Mouse (Mus musculus) heart, adult 18-20 months (tissue): ENCODE data around the gene Trim29. TPM values are rescaled to one million over a fixed set of nuclear protein-coding genes. Genes with fewer than 3 reads are reported as not detected.

Experiments
- DNase-seq, 2 experiments: peaks; one replicate each; pipeline ENCODE4 v3.0.0; 2021 to 2022; ENCODE audit warnings: mixed read lengths in 1 of 2
- total RNA-seq, 2 experiments: library from RNA; stranded (reverse); gene quantifications; 2 replicates each; pipeline ENCODE4 v1.2.3; 2021

Gene Trim29
- total RNA-seq, 2 experiments from 2014 or later: 0.10 TPM; not detected in 1

DNA sequence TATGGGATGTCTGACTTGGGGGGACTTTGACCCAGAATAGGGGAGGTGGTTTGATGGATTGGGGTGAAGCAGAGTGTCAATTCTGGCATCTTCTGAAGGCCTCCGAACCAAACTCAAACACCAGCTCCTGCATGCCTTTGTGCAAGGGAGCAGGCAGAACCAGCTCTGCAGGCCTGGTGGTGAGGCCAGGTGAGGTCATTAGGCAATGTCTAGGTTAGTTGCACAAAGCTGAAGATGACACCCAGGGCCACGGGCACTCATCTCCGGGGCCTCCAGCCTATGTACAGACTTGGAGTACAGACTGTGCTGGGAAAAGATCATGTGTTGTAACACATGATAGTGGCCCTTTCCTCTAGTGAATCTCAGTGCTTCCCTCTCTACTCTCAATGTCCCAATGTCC, 3.2 kb downstream of the Trim29 start:
- no peak for DNase-seq

- no peak for DNase-seq
Observed at GRCm38 (mm10) chr9:43315320-43315950, 4.8 kb downstream of the Trim29 start.

DNA sequence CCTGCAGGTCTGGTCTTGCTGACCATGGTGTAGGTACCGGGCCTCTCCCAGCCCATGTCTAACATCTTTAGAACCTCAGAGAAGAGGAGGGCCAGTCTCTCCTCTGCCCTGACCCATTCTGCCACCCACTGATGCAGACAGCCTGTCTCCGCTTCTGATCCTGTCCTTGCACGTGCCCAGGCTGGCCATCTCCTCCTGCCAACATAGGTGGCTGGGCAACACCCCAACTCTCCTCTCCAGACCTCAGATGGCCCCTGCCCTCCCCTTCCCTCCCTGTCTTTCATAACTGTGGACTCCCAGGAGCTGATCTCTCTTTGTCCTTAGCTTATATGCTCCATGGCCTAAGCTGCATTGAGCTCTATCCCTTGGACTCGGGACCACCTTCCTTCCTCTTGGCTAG, 5.8 kb downstream of the Trim29 start:
- no peak for DNase-seq

DNA sequence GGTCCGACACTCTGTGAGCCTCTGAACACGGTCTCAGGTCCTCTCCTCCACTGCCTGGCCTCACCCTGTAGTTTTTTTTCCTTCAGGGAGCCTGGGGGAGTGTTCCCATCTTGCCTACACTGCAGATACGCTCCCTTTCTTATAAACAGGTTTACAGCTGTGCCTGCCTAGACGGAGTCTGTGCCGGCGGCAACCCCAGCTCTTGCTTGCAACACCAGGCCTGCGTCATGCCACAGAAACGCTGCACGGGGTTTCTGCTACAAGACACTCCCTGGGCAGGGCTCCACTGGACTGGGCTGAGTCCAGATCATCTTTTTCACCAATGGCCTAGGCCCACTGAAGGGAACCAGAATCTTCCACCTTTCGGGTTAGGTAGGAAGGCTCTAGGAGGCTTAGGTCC, 8.0 kb downstream of the Trim29 start:
- no peak for DNase-seq

DNA sequence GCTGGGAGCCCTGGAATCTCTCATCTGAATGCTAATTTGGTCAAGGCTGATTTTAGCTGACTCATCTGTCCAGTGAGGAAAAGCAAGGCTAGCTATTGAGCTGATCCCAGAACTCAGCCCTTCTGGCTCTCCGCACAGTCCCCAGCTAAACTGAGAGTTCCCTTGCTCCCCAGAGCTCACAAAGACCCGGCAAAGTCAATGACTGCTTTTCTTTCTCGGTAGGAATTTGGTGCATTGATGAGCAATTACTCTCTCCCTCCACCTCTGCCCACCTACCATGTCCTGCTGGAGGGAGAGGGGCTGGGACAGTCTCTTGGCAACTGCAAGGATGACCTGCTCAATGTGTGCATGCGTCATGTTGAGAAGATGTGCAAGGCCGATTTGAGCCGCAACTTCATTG, 11.3 kb downstream of the Trim29 start:
- DNase-seq: no peak

DNA sequence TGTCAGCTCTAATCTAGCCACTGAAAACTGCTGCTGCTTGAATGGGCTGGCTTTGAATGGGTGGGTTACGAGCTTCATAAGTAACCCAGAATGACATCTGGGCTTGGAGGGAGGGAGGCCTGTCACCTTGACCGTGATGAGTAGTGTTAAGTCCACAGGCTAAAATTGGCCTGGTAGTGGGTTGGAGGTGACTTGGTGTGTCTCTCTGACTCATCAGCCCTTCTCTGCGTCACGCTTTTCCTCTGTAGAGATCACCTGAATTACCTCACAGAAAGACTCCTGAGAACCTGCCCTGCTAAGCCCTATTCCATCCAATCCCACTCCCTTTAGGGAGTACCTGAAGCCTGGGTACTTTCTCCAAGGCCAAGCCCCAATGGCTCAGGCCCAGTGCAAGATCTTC, 12.0 kb downstream of the Trim29 start:
- no peak for DNase-seq

- DNase-seq: peak; percentile 30 to 57
Observed at GRCm38 (mm10) chr9:43325486-43325885, 14.8 kb downstream of the Trim29 start.

GRCm38 (mm10) chr9:43326015-43326631, 15.5 kb downstream of the Trim29 start:
- DNase-seq: no peak

DNA sequence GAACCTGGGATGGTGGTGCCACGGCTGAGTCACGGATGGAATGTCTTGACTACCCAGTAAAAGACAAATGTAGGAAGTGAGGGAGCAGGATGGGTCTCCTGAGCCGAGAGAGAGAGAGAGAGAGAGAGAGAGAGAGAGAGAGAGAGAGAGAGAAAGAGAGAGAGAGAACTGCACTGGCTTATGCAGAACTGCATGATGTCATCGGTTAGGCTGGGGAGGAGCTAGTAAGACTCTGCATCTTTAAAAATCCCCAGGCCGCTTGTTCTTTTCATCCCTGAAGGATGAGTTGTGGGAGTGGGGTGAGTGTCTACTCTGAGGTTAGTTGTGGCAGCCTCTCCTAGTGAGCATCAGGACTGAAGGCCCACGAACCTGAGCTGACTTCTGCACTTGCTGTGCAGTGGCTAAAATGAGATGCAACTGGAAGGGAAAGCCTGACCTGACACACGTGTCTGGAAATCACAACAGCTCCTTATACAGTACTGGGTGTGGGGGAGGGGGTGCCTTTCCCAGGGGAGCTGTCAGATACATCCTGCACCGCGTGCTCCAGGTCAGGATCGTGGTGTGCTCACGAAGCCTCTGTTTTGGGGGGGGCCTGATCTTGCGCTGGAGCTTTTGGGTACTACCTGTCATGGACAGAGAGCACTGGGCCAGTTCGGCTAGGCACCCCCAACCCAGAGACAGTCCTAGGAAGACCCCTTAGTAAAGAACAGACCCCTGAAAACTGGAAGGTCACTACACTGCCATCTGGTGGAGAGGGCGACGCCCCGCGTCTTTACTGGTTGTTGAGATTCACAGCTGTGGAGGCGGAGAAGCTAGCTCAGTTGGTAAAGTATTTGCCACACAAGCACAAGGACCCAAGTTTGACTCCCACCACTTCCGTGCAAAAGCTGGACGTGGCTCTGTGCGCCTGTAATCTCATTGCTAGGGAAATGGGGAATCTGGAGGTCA, 16.8 kb downstream of the Trim29 start:
- DNase-seq: no peak

DNA sequence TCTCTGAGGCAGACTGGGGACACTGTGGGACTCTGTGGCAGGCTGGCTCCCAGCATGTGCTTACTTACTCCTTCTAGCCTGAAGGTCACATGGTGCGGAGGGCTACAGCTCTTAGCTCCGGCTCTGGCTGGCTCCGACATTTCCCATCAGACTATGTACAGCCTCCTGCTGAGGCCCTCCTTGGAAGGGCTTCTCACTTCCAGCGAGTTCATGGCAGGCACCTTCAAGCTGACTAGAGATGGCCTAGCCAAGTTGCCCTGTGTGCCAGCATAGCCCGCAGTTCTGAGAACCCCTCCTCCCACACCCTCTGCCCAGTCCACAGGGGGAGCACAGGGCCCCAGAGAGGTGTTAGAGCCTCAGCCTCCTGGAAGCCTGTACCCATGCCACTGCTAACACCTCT, 19.8 kb downstream of the Trim29 start:
- no peak for DNase-seq

- DNase-seq: peak; percentile 86 to 93
Observed at GRCm38 (mm10) chr9:43331476-43332471, 21.1 kb downstream of the Trim29 start.

DNA sequence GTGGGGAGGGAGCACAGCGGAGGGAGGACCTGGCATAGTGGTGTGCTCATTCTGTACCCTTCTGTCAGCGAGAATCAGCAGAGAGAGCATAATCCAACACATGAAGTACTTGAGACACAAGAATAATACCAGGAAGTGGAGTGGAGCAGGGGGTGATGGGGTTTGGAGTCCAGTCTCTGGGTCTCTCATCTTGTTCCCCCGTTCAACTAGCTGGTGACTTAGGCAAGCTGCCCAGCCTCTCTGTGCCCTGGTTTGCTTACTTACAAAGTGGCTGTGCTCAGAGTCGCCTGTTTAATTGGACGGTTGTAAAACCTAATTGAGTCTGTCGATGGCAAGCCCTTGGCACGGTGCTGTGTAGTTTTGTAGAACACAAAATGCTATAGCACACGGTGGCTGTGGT, 23.8 kb downstream of the Trim29 start:
- no peak for DNase-seq

- no peak for DNase-seq
Observed at GRCm38 (mm10) chr9:43337636-43338035, 27.0 kb downstream of the Trim29 start.

- DNase-seq: no peak
Observed at GRCm38 (mm10) chr9:43338067-43338466, 27.4 kb downstream of the Trim29 start.

DNA sequence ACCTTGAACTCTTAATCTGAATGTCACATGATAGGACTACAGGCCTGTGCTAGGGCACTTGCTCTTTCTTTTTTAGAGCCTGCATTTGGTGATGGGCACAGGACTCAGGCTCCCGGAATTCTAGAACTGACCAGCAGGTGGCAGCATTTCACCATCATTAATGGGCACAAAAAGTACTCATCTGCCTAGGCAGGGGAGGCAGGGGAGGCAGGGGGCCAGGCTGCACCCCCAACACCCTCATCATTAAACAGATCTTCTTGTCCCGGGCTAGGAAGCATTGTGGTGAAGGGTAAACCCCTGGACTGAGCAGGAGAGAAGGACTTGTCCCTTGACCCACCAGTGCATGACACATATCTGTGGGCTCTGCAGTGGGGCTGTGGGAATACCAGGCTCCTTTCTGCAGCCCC, 29.0 kb downstream of the Trim29 start:
- peak; percentile 52 to 89 for DNase-seq

- no peak for DNase-seq
Observed at GRCm38 (mm10) chr9:43350089-43350488, 39.4 kb downstream of the Trim29 start.

GRCm38 (mm10) chr9:43351015-43351414, 40.4 kb downstream of the Trim29 start:
- DNase-seq: no peak

GRCm38 (mm10) chr9:43357011-43357410, 46.4 kb downstream of the Trim29 start:
- no peak for DNase-seq

- DNase-seq: no peak
Observed at GRCm38 (mm10) chr9:43358591-43359323, 48.1 kb downstream of the Trim29 start.

- no peak for DNase-seq
Observed at GRCm38 (mm10) chr9:43368781-43369180, 58.1 kb downstream of the Trim29 start.

GRCm38 (mm10) chr9:43383871-43384270, 73.2 kb downstream of the Trim29 start:
- DNase-seq: no peak
